Mouse (Mus musculus) cerebellum, postnatal 14 days (tissue): ENCODE data around the gene Bcdin3d.

Experiments
- DNase-seq, 2 experiments: peaks; one replicate each; pipeline ENCODE4 v3.0.0; 2021; ENCODE audit warnings: mixed read lengths in 2 of 2

Gene Bcdin3d

GRCm38 (mm10) chr15:99474576-99474926, at the start of gene Bcdin3d:
Gene Bcdin3d, minus strand, starts transcription at chr15:99474730.
- DNase-seq, result peak; percentile 93

- DNase-seq, result no peak
Observed at GRCm38 (mm10) chr15:99520306-99520705, 45.8 kb upstream of the Bcdin3d start.

- DNase-seq, result no peak
Observed at GRCm38 (mm10) chr15:99519626-99520025, 45.1 kb upstream of the Bcdin3d start.

- no peak for DNase-seq
Observed at GRCm38 (mm10) chr15:99517715-99518114, 43.2 kb upstream of the Bcdin3d start.

- no peak for DNase-seq
Observed at GRCm38 (mm10) chr15:99516715-99517114, 42.2 kb upstream of the Bcdin3d start.

GRCm38 (mm10) chr15:99511797-99512525, 37.4 kb upstream of the Bcdin3d start:
- DNase-seq, result peak; percentile 71 to 77

- peak in 1 of 2 experiments; percentile 43 for DNase-seq
Observed at GRCm38 (mm10) chr15:99510621-99511020, 36.1 kb upstream of the Bcdin3d start.

GRCm38 (mm10) chr15:99509840-99510239, 35.3 kb upstream of the Bcdin3d start:
- DNase-seq, result no peak

GRCm38 (mm10) chr15:99505324-99506095, 31.0 kb upstream of the Bcdin3d start:
- no peak for DNase-seq

GRCm38 (mm10) chr15:99503256-99503655, 28.7 kb upstream of the Bcdin3d start:
- no peak for DNase-seq

- DNase-seq, result no peak
Observed at GRCm38 (mm10) chr15:99502311-99502831, 27.8 kb upstream of the Bcdin3d start.

GRCm38 (mm10) chr15:99501292-99502260, 27.0 kb upstream of the Bcdin3d start:
- peak in 1 of 2 experiments; percentile 39 for DNase-seq

GRCm38 (mm10) chr15:99500320-99500719, 25.8 kb upstream of the Bcdin3d start:
- DNase-seq, result no peak

GRCm38 (mm10) chr15:99499726-99500125, 25.2 kb upstream of the Bcdin3d start:
- no peak for DNase-seq

GRCm38 (mm10) chr15:99498781-99499180, 24.3 kb upstream of the Bcdin3d start:
- DNase-seq, result peak in 1 of 2 experiments; percentile 37

GRCm38 (mm10) chr15:99498356-99498755, 23.8 kb upstream of the Bcdin3d start:
- DNase-seq, result no peak

- DNase-seq, result peak; percentile 83 to 88
Observed at GRCm38 (mm10) chr15:99497527-99498242, 23.2 kb upstream of the Bcdin3d start.

GRCm38 (mm10) chr15:99497061-99497460, 22.5 kb upstream of the Bcdin3d start:
- DNase-seq, result peak; percentile 83 to 85

GRCm38 (mm10) chr15:99484745-99485144, 10.2 kb upstream of the Bcdin3d start:
- no peak for DNase-seq

- no peak for DNase-seq
Observed at GRCm38 (mm10) chr15:99475814-99476213, 1.3 kb upstream of the Bcdin3d start.

GRCm38 (mm10) chr15:99473801-99474575, 542 bp downstream of the Bcdin3d start:
- DNase-seq, result peak; percentile 62 to 69
